Mouse (Mus musculus) testis, adult 2 months (tissue): Measurements from ENCODE around the gene Man1c1. TPM values are rescaled to one million over a fixed set of nuclear protein-coding genes. Genes with fewer than 3 reads are reported as not detected.

ENCODE experiments used
- H3K27ac ChIP-seq: fragments of 200-500 bp; 2 replicates; pipeline ENCODE4 v1.5.1; 2012; ENCODE audit warnings: low read depth, low read length; ENCODE audit not compliant: control insufficient read depth, insufficient read depth
- H3K27me3 ChIP-seq: fragments of 200-500 bp; 2 replicates; pipeline ENCODE4 v1.6.1; 2012; ENCODE audit warnings: mild to moderate bottlenecking, low read length, moderate library complexity; ENCODE audit not compliant: control insufficient read depth, insufficient read depth
- H3K36me3 ChIP-seq: fragments of 200-500 bp; 2 replicates; pipeline ENCODE4 v1.6.1; 2012; ENCODE audit warnings: mild to moderate bottlenecking, low read length; ENCODE audit not compliant: control insufficient read depth, insufficient read depth
- H3K4me1 ChIP-seq: fragments of 200-500 bp; 2 replicates; pipeline ENCODE4 v1.6.1; 2012; ENCODE audit warnings: low read length; ENCODE audit not compliant: control insufficient read depth, insufficient read depth
- H3K4me3 ChIP-seq: fragments of 200-500 bp; 2 replicates; pipeline ENCODE4 v1.5.1; 2012; ENCODE audit warnings: low read depth, mild to moderate bottlenecking, low read length, moderate library complexity, mixed read lengths; ENCODE audit not compliant: control insufficient read depth
- CTCF ChIP-seq: fragments of 200-500 bp; IDR thresholded peaks from 2 replicates; pipeline ENCODE4 v1.5.1; 2012; ENCODE audit warnings: low read depth, mild to moderate bottlenecking, inconsistent platforms, low read length, moderate library complexity; ENCODE audit not compliant: control insufficient read depth, insufficient read depth, insufficient replicate concordance
- POLR2A ChIP-seq: fragments of 200-500 bp; IDR thresholded peaks from 2 replicates; pipeline ENCODE4 v1.6.1; 2012; ENCODE audit warnings: low read depth, mild to moderate bottlenecking, inconsistent platforms, low read length, moderate library complexity; ENCODE audit not compliant: control insufficient read depth
- polyA plus RNA-seq: library from polyadenylated mRNA; depleted of rRNA; stranded (reverse); fragments of >200 nt; gene quantifications from 2 replicates; pipeline ENCODE4 v1.2.3, GENCODE M21; 2012; rRNA removed

The Man1c1 gene
- 0.87 and 0.95 TPM in 2 replicates for polyA plus RNA-seq

DNA sequence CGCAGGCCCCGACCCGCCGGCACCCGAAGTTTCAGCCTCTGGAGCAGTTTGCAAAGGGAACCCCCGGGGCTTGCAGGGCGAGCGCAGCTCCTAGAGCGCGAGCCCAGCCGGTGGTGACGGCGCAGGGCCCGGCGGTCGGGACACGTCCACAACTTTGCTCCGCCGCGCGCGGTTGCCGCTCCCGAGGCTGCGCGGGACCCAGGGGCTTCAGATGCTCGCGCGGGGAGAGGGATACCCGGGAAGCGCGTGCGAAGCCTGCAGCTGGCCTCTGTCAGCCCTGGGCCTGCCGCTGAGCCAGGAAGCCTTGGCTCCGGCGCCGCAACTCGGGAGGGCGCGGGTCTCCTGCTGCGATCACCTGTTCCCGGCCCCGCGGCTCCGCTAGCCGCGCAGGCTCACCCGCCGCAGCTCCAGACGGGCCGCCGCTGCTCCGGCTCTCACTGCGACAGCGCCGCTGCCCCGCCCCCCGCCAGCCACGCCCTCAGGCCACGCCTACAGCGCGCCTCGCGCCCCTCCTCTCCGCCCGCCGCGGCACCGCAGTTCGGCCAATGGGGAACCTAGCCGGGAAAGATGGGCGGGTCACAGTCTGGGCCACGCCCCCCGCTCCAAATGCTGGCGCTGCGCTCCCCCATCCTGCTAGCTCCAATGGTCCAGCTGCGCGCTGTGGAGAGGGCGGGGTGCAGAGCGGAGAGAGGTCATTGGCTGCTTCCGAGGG, at the start of gene Man1c1:
TSS of gene Man1c1 (minus strand) at position 456 of the 712 bp plus-strand sequence.
- no peak within 1 kb of the TSS; the same call in 1 of the 2 replicates for H3K27ac ChIP-seq
- H3K4me1 ChIP-seq = peaks cover 15% of the 10 kb centered on the region
- TF ChIP-seq POLR2A (peak; percentile 45; the same call in 1 of the 2 replicates), CTCF (no peak)
- no peaks in the 10 kb centered on the region for H3K27me3 ChIP-seq
- H3K36me3 ChIP-seq = no peaks in the 10 kb centered on the region
- peak within 1 kb of the TSS; percentile 89 for H3K4me3 ChIP-seq

DNA sequence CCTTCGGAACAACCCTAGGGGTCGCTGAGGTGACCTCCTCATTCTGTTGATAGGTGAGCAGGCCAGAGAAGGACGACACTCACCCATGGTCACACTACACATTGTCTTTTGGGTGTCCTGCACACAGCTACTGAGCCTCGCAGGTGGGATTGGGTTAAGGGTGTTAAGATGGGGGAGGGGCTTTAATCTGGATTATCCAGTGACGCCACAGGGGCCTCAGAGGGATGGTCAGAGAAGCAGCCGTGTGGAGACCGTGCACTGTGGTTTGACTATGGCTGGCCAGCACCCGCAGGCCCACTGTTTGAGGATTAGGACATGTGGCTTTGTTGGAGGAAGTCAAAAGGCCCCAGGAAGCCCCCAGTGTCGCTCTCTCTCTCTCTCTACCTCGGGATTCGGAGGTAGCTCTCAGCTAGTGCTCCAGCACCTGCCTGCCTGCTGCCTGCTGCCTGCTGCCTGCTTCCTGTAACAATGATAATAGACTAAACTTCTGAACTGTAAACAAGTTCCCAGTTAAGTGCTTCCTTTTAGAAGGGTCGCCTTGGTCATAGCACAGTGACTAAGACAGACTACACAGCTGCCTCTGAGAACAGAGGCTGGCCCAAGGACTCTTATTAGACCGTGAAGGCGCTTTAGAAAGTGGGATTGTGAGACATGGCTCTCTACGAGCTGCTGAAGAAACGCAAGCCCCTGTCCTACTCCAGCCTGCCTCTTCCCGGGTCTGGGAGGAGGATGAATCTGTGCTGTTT, 49.6 kb upstream of the Man1c1 start:
- no peak overlapping the region for H3K27ac ChIP-seq
- no peaks in the 10 kb centered on the region for H3K4me1 ChIP-seq
- no peaks in the 10 kb centered on the region for H3K27me3 ChIP-seq
- H3K36me3 ChIP-seq = no peaks in the 10 kb centered on the region
- no peak overlapping the region for H3K4me3 ChIP-seq
- no peak for TF ChIP-seq POLR2A
- TF ChIP-seq CTCF = no peak

DNA sequence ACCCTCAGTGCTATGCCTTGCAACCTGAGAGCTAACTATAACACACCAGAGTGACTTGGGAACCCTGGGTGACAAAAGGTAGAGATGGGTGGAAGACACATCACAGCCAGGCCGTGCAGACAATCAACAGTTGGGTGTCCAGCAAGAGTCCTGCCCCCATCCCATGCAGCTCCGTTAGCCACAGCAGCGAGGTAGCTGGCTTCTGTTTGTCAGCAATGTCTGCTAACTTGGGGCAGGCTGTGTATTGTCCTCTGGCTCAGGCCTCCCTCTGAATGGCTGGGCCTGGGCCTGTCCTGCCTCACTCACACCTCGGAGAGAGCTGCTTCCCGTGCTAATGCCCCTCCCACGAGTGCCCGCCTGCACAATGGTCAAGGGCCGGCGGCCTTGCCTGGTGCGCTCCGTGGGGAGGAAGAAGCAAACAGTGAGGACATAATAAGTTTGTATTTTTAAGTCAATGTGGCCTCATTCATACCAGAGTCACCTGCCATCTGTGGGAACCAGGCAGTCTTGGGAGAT, 48.9 kb upstream of the Man1c1 start:
- no peaks in the 10 kb centered on the region for H3K36me3 ChIP-seq
- no peak overlapping the region for H3K4me3 ChIP-seq
- no peaks in the 10 kb centered on the region for H3K27me3 ChIP-seq
- no peak overlapping the region for H3K27ac ChIP-seq
- TF ChIP-seq CTCF = no peak
- no peak for TF ChIP-seq POLR2A
- H3K4me1 ChIP-seq = no peaks in the 10 kb centered on the region

DNA sequence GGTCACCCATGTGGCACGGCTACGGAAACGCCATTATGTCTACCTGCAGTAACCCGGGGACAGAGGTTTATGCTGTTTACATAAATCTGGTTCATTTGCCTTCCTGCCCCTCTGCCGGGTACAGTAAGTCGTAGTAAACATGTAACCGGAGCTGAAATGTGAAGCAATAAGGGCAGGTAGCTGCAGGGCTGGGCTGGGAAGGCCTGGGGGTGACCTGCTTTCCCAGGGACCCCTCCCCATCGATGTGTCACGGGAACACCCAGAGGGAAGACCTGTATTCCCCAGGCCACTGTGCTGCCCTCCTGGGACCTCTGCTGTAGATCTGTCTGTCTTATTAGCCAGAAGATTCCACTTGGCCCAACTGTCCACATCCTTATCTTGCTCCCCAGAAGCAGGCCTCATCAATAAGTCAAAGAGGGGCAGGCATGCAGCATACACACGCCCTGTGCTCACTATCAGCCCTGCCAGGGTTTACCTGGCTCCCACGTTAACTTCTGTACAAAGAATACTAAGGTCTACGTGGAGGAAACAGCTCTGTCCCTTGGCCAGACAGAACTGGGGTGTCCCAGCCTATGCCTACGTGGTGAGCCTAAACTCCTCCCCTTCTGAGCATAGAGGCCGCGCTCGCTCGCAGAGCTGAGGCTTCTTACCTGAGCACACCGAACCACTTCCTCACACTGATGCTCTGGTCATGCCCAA, 47.7 kb upstream of the Man1c1 start:
- no peak overlapping the region for H3K4me3 ChIP-seq
- TF ChIP-seq POLR2A (no peak), CTCF (no peak)
- H3K27ac ChIP-seq = no peak overlapping the region
- H3K4me1 ChIP-seq = no peaks in the 10 kb centered on the region
- H3K27me3 ChIP-seq = no peaks in the 10 kb centered on the region
- no peaks in the 10 kb centered on the region for H3K36me3 ChIP-seq

DNA sequence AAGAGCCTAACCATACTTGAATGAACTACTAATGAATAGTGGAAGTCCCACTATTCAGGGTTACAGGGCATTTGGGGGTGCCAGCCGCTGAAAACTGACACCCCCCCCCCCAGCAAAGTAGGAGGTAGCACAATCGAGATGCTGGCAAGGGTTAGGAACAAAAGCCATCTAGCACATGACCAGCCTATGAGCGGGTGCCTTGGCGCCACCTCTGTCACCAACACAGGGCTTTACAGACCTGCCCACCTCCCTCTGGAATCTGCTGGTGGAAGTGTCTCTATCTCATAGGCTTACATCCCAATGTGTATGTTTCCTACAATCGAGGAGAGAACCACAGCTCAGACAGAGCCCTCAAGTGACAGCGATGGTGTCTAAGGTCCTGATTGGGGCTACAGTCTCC, 46.7 kb upstream of the Man1c1 start:
- Histone ChIP-seq H3K4me1 (no peaks in the 10 kb centered on the region), H3K27me3 (no peaks in the 10 kb centered on the region), H3K36me3 (no peaks in the 10 kb centered on the region), H3K27ac (no peak overlapping the region), H3K4me3 (no peak overlapping the region)
- TF ChIP-seq CTCF = no peak
- no peak for TF ChIP-seq POLR2A

DNA sequence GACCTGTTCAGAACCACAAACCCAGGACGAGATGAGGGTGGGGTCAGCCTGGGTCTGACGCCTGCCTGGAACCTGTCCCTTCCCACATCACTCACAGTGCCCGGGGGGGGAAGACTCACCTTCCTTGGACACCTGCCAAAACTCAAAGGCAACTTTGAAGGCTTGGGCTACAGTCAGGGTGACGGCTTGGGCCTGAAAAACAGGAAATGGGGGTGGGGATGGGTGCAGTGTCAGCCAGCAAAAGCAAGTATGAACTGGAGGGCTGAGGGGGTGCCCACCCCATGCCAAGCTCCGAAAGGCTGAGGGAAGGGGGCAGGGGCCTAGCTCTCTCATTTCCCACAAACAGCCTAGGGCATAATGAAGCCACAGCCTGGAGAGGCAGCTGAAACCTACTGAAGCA, 46.2 kb upstream of the Man1c1 start:
- Histone ChIP-seq H3K36me3 (no peaks in the 10 kb centered on the region), H3K4me1 (no peaks in the 10 kb centered on the region), H3K27me3 (no peaks in the 10 kb centered on the region), H3K27ac (no peak overlapping the region), H3K4me3 (no peak overlapping the region)
- TF ChIP-seq CTCF (no peak), POLR2A (no peak)
